In the genomic region with DNA sequence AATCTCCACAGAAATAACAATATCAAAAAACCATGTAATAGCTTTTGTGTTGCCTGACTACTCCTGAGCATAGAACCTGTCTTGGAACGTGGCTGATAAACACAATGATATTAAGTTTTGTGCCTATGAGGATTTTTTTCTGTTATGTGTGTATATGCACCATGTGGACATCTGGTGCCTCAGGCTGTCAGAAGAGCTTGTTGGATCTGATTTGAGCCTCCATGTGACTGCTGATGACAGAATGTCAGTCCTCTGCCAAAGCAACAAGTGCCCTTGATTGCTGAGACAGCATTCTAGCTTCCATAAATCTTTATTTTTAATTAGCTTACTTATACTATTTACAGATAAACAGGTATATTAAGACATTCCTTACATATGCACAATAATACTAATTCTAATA, we compare ENCODE assay signal across 22 mouse cellular contexts.
"Had no signal": no experiment of that assay in that cellular context is flagged by ENCODE, and none has a peak within 500 bp of the region (broad histone marks: within the 10 kb centered on the region; RNA-seq: fewer than 3 reads in every experiment).

No protein-coding gene starts in this region.

- H3K27me3 ChIP-seq: limb, embryonic 12.5 days; limb, embryonic 15.5 days; midbrain, embryonic 12.5 days; midbrain, embryonic 15.5 days; neural tube, embryonic 12.5 days; neural tube, embryonic 15.5 days; stomach, embryonic 15.5 days had no signal

- H3K9ac ChIP-seq: limb, embryonic 12.5 days; limb, embryonic 15.5 days; liver, embryonic 14.5 days; liver, postnatal 0 days; lung, embryonic 14.5 days; midbrain, embryonic 12.5 days; midbrain, embryonic 15.5 days; neural tube, embryonic 12.5 days; neural tube, embryonic 15.5 days; stomach, embryonic 15.5 days had no signal

- DNase-seq: kidney, adult 2 months; kidney, postnatal 25 days; left cerebral cortex, postnatal 4 days; liver, postnatal 0 days; lung, embryonic 14.5 days; right cerebral cortex, adult 18-20 months; right cerebral cortex, postnatal 14 days; spleen, adult 18-20 months; thymus, postnatal 25 days had no signal

- H3K9me3 ChIP-seq: limb, embryonic 12.5 days; limb, embryonic 15.5 days; midbrain, embryonic 12.5 days; midbrain, embryonic 15.5 days; neural tube, embryonic 12.5 days; neural tube, embryonic 15.5 days; stomach, embryonic 15.5 days had no signal

- H3K27ac ChIP-seq: kidney, postnatal 0 days; left cerebral cortex, adult 2 months; limb, embryonic 12.5 days; limb, embryonic 15.5 days; liver, embryonic 14.5 days; macrophage; midbrain, embryonic 12.5 days; midbrain, embryonic 15.5 days; neural tube, embryonic 12.5 days; neural tube, embryonic 15.5 days; stomach, embryonic 15.5 days had no signal

- H3K4me1 ChIP-seq: limb, embryonic 12.5 days; limb, embryonic 15.5 days; midbrain, embryonic 12.5 days; midbrain, embryonic 15.5 days; neural tube, embryonic 12.5 days; neural tube, embryonic 15.5 days; stomach, embryonic 15.5 days had no signal

- H3K4me3 ChIP-seq: left cerebral cortex, adult 2 months; limb, embryonic 12.5 days; limb, embryonic 15.5 days; midbrain, embryonic 12.5 days; midbrain, embryonic 15.5 days; neural tube, embryonic 12.5 days; neural tube, embryonic 15.5 days; stomach, embryonic 15.5 days had no signal

- H3K4me2 ChIP-seq: limb, embryonic 12.5 days; limb, embryonic 15.5 days; liver, embryonic 11.5 days; lung, embryonic 14.5 days; midbrain, embryonic 12.5 days; midbrain, embryonic 15.5 days; neural tube, embryonic 12.5 days; neural tube, embryonic 15.5 days; stomach, embryonic 15.5 days had no signal

- ATAC-seq: liver, postnatal 0 days; lung, postnatal 0 days; midbrain, embryonic 15.5 days had no signal

- H3K36me3 ChIP-seq: limb, embryonic 12.5 days; limb, embryonic 15.5 days; midbrain, embryonic 12.5 days; midbrain, embryonic 15.5 days; neural tube, embryonic 12.5 days; neural tube, embryonic 15.5 days; stomach, embryonic 15.5 days had no signal
